Mouse (Mus musculus): ENCODE measurements around the gene Usp37. TPM values are rescaled to one million over a fixed set of nuclear protein-coding genes. Genes with fewer than 3 reads are reported as not detected.

The Usp37 gene
- polyA plus RNA-seq, 1 experiment from 2014 or later = 33.2 TPM

DNA sequence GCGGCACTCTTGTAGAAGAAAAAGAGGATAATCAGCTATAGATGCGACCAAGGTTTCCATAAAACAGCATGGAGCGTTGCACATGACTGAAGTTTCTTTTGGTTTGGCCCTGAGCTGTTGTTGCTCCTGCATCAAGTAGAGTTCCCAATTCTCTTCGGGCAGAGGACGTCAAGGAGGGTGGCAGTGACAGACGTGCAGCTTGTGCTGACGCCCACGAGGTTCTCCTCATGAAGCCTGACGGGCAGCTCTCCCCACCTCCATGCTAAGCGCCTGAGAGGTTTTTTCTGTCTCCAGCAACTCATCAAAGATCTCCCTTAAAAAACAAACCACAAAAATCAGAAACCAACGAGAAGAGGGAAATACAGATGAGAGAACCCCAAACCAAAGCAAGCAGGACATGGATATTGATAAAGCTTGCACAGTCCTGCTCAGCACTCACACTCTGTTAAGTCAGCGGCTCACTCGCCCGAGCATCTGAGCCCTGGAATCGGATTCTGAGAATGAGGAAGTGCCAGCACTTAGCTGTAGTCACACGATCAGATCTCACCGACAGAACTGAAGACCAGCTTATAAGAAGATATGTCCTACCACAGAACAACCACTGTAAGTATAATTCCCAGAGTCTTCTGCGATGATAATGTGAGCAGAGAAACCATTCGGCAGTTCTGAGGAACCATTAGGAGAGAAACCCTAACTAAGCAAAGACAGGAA, 104.8 kb downstream of the Usp37 start:
- no peaks in the 10 kb centered on the region for H3K4me1 ChIP-seq
- H3K9me3 ChIP-seq (replicated peaks) = no peaks in the 10 kb centered on the region
- H3K27ac ChIP-seq = no peak overlapping the region
- WGBS = 89% methylated on average over 19 of the region's 19 CpGs
- H3K4me2 ChIP-seq = no peak overlapping the region
- H3K9ac ChIP-seq = no peak overlapping the region
- peaks cover 91% of the 10 kb centered on the region for H3K36me3 ChIP-seq
- H3K4me3 ChIP-seq (replicated peaks) = no peak overlapping the region
- no peak for ATAC-seq (replicated peaks; ENCODE audit: low FRiP score)
- H3K27me3 ChIP-seq = no peaks in the 10 kb centered on the region

DNA sequence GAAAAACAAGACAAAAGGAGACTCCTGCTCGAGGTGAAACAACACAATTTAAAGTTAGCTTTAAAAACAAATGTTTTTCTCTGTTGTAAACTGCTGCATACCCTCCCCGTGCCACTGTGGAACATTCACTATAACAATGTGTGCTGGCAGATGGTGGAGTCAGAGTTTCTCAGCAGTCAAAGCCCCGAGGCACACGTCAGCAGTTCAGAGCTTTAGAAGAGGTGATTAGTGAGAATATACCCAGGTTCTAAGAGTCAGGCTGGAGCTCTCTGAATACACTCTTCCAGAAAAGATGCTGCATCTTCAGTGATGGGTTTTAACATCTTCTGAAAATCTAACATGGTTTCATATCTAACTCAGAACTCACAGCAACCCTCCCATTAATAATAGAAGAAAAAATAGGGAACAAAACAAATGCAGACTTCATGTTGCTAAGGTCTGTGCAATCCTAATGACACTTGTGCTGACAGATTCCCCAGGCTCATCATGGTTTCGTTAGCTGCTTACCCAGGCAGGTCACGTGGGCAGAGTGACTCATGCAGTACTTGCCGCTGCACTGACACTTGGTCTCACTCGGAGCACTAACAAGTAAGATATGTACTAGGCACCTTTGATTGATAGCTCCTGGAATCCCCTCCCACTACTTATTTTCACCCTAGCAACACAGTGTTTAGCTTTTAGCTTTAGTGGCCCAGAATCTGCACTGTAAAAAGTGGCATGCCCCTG, 106.2 kb downstream of the Usp37 start:
- Histone ChIP-seq H3K27me3 (no peaks in the 10 kb centered on the region), H3K9ac (no peak overlapping the region), H3K36me3 (peaks cover 92% of the 10 kb centered on the region), H3K9me3 (replicated peaks) (no peaks in the 10 kb centered on the region), H3K27ac (no peak overlapping the region), H3K4me3 (replicated peaks) (no peak overlapping the region), H3K4me1 (no peaks in the 10 kb centered on the region), H3K4me2 (no peak overlapping the region)
- 71% methylated on average over 8 of the region's 8 CpGs for WGBS
- no peak for ATAC-seq (replicated peaks; ENCODE audit: low FRiP score)

DNA sequence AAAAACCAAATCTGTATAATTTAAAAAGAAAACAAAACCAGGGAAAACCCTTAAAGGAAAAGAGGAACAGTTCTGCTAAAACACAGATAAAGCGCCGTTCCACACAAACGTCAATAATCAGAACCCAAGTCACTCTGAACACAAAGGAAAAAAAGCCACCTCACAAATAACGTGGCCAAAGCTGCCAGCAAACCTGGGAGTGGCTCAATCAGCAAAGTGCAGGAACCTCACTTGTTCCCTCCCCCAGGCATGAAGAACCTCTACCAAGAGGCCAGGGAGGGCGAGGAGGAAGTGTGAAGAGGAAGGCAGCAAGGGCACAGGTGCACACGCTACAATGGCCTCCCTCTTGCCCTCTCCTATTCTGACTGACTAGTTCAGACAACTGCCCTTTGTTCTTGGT, 108.5 kb downstream of the Usp37 start:
- Histone ChIP-seq H3K4me1 (peaks cover 5% of the 10 kb centered on the region; the same call in 1 of the 2 replicates), H3K27me3 (no peaks in the 10 kb centered on the region), H3K9me3 (replicated peaks) (no peaks in the 10 kb centered on the region), H3K4me2 (no peak overlapping the region), H3K9ac (no peak overlapping the region), H3K36me3 (peaks cover 74% of the 10 kb centered on the region), H3K4me3 (replicated peaks) (no peak overlapping the region), H3K27ac (no peak overlapping the region)
- 84% methylated on average over 6 of the region's 6 CpGs for WGBS
- ATAC-seq (replicated peaks; ENCODE audit: low FRiP score) = no peak

DNA sequence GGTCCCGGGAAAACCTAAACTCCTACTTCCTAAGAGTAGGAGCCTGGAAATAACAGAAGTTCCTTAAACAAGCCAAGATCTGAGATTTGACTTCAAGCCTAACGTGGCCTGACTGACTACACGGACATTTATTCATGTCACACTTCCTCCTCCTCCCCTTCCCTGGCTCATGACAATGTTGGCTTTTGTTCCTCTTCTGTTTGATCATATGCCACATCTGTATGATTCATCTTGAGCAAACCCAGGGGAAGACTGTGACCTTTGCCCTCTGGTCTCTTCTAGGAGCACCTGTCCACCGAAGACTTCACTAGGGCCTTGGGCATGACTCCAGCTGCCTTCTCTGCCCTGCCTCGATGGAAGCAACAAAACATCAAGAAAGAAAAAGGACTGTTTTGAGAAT, 109.5 kb downstream of the Usp37 start:
- no peaks in the 10 kb centered on the region for H3K27me3 ChIP-seq
- H3K4me2 ChIP-seq = no peak overlapping the region
- peaks cover 5% of the 10 kb centered on the region; the same call in 1 of the 2 replicates for H3K4me1 ChIP-seq
- H3K36me3 ChIP-seq = peaks cover 64% of the 10 kb centered on the region
- 50% methylated on average over 5 of the region's 5 CpGs for WGBS
- ATAC-seq (replicated peaks; ENCODE audit: low FRiP score) = no peak
- H3K9ac ChIP-seq = no peak overlapping the region
- no peaks in the 10 kb centered on the region for H3K9me3 ChIP-seq (replicated peaks)
- no peak overlapping the region for H3K27ac ChIP-seq
- H3K4me3 ChIP-seq (replicated peaks) = no peak overlapping the region

DNA sequence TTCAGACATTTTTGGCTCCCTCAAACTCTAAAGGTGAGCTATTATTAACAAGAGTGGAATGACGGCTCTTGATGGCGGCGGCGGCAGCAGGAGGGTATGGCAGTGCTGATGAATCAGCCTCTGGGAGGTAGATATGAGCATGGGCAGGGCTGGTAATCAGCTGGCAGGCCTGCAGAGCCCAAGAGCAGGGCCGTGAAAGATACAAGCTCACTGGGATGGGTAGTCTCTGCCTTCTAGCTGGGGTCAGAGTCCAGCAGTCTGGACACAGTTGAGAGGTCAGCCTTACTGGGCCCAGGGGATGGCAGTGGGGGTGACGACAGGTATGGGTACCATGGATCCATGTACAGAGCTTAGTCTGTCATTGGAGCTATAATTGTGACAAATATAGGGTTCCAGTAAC, 110.9 kb downstream of the Usp37 start:
- no peak overlapping the region for H3K4me3 ChIP-seq (replicated peaks)
- H3K27me3 ChIP-seq = no peaks in the 10 kb centered on the region
- no peak overlapping the region for H3K9ac ChIP-seq
- no peak overlapping the region for H3K4me2 ChIP-seq
- WGBS = 83% methylated on average over 6 of the region's 6 CpGs
- H3K36me3 ChIP-seq = peaks cover 50% of the 10 kb centered on the region
- no peak for ATAC-seq (replicated peaks; ENCODE audit: low FRiP score)
- peaks cover 5% of the 10 kb centered on the region; the same call in 1 of the 2 replicates for H3K4me1 ChIP-seq
- no peak overlapping the region for H3K27ac ChIP-seq
- no peaks in the 10 kb centered on the region for H3K9me3 ChIP-seq (replicated peaks)

DNA sequence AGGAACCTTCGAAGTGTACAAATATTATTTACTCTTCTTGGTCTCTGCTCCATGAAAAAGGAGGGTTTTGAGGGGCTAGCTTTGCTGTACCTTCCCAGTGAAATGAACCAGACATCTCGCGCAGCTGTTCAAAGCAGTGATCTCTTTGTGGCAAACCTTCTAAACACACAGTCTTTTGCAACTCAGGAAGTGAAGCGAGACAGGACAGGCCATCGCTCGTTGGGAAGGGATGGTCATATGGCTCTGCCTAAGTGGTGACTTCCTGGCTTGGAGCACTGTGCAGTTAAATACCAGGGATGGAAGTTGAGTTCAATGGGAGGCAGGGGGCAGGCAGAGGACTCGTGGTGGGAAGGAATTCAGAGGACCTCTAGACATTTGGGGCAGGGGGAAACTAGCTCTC, 118.2 kb downstream of the Usp37 start:
- H3K4me2 ChIP-seq = no peak overlapping the region
- no peak overlapping the region for H3K9ac ChIP-seq
- no peaks in the 10 kb centered on the region for H3K36me3 ChIP-seq
- no peak overlapping the region for H3K4me3 ChIP-seq (replicated peaks)
- peaks cover 5% of the 10 kb centered on the region; the same call in 1 of the 2 replicates for H3K4me1 ChIP-seq
- no peaks in the 10 kb centered on the region for H3K9me3 ChIP-seq (replicated peaks)
- ATAC-seq (replicated peaks; ENCODE audit: low FRiP score) = no peak
- no peaks in the 10 kb centered on the region for H3K27me3 ChIP-seq
- 65% methylated on average over 7 of the region's 7 CpGs for WGBS
- H3K27ac ChIP-seq = no peak overlapping the region

DNA sequence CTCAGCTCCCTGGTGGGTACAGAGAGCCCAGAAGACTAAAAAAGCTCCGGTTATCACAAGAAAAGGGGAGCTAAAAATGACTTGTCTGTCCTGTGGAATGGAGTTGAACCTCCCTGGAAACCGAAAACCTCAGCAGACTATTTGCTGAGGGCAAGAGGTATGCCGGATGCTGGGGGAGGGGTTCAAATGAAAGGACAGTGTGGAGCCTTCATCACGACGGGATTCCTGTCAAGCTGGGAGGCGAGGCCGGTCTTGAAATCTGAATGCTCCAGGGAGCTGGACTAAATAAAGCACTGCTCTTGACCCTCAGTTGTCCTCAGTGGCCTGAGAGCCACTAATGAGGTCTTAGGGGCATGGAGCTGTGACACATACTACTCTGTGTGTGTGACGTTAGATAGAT, 120.9 kb downstream of the Usp37 start:
- no peak overlapping the region for H3K4me2 ChIP-seq
- no peak for ATAC-seq (replicated peaks; ENCODE audit: low FRiP score)
- H3K27ac ChIP-seq = no peak overlapping the region
- H3K36me3 ChIP-seq = no peaks in the 10 kb centered on the region
- no peak overlapping the region for H3K9ac ChIP-seq
- WGBS = 41% methylated on average over 8 of the region's 8 CpGs
- H3K4me3 ChIP-seq (replicated peaks) = no peak overlapping the region
- H3K4me1 ChIP-seq = peaks cover 20% of the 10 kb centered on the region
- no peaks in the 10 kb centered on the region for H3K9me3 ChIP-seq (replicated peaks)
- H3K27me3 ChIP-seq = no peaks in the 10 kb centered on the region

DNA sequence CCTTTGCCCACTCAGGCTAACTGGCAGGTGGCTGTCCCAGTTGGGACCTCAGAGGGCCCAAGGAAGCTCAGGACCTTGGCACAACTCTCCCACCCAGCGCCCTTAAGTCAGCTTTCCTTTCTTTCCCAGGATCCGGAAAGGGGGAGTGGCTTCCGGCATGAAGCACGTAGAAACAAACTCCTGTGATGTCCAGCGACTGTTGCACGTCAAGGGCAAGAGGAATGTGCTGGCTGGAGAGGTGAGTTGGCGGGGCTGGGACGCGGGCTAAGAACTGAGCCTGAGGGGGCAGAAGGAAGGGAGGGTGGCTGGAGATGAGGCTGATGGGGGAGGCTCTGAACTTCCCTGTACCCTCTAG, 124.7 kb downstream of the Usp37 start:
- no peak for ATAC-seq (replicated peaks; ENCODE audit: low FRiP score)
- peaks cover 31% of the 10 kb centered on the region for H3K4me1 ChIP-seq
- no peaks in the 10 kb centered on the region for H3K9me3 ChIP-seq (replicated peaks)
- no peak overlapping the region for H3K4me3 ChIP-seq (replicated peaks)
- WGBS = 60% methylated on average over 9 of the region's 9 CpGs
- no peaks in the 10 kb centered on the region for H3K36me3 ChIP-seq
- H3K4me2 ChIP-seq = no peak overlapping the region
- no peak overlapping the region for H3K9ac ChIP-seq
- H3K27me3 ChIP-seq = no peaks in the 10 kb centered on the region
- H3K27ac ChIP-seq = 0 out of 2 replicates have a peak overlapping the region, but pooled peaks have one; percentile 10

DNA sequence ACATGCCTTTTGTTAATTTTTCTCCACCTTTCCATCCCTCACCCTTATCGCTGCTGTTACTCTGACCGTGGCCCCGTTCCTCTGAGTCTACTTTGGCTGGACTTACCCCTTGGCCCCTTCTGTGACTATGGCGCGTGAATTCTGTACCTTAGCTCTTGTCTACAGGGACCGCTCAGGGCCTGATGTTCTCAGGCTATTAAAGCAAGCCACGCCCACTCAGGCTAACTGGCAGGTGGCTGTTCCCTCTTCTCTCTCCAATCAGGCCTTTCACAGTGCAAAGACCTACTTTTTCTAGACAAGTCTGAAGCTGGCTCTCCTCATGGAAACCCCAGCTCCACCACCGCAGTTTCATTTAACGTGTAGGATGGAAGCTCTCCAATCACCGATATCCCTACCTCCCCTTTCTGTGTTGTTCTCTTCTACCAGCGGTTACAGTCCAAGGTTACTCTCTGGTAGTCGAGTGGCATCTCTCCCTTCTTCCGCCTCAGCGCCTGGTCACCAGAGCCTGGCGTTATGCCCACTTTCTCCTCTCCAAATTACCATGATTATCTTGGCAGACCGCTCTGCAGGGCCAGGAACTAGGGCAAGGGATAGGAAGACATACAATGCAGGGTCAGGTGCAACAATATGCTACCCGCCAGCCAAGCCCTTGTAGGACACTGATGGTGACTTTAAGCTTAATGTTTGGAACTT, 125.2 kb downstream of the Usp37 start:
- Histone ChIP-seq H3K36me3 (no peaks in the 10 kb centered on the region), H3K4me1 (peaks cover 31% of the 10 kb centered on the region)

DNA sequence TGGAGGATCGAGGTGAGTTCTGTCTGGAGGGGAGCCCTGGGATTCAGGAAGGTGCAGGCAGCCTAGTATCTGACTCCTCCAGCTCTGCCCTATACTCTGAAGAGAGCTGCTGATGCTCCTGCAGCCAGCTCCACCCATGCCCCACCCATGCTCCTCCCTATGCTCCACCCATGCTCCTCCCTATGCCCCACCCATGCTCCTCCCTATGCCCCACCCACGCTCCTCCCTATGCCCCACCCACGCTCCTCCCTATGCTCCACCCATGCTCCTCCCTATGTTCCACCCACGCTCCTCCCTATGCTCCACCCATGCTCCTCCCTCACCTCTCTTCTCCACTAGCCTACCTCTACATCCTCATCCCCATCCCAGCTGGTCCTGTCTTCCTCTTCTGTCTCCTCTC, 128.9 kb downstream of the Usp37 start:
- no peak overlapping the region for H3K4me3 ChIP-seq (replicated peaks)
- peak; percentile 70 for ATAC-seq (replicated peaks; ENCODE audit: low FRiP score)
- WGBS = 42% methylated on average over 4 of the region's 4 CpGs
- H3K4me1 ChIP-seq = peaks cover 26% of the 10 kb centered on the region
- H3K4me2 ChIP-seq = no peak overlapping the region
- no peaks in the 10 kb centered on the region for H3K9me3 ChIP-seq (replicated peaks)
- H3K27ac ChIP-seq = no peak overlapping the region
- H3K27me3 ChIP-seq = no peaks in the 10 kb centered on the region
- no peaks in the 10 kb centered on the region for H3K36me3 ChIP-seq
- no peak overlapping the region for H3K9ac ChIP-seq

More for the DNA sequence above, 125.2 kb downstream of the Usp37 start:
- Histone ChIP-seq H3K4me2 (no peak overlapping the region), H3K27ac (0 out of 2 replicates have a peak overlapping the region, but pooled peaks have one; percentile 10), H3K4me3 (replicated peaks) (no peak overlapping the region), H3K27me3 (no peaks in the 10 kb centered on the region), H3K9me3 (replicated peaks) (no peaks in the 10 kb centered on the region), H3K9ac (no peak overlapping the region)
- WGBS = 68% methylated on average over 17 of the region's 17 CpGs
- no peak for ATAC-seq (replicated peaks; ENCODE audit: low FRiP score)

DNA sequence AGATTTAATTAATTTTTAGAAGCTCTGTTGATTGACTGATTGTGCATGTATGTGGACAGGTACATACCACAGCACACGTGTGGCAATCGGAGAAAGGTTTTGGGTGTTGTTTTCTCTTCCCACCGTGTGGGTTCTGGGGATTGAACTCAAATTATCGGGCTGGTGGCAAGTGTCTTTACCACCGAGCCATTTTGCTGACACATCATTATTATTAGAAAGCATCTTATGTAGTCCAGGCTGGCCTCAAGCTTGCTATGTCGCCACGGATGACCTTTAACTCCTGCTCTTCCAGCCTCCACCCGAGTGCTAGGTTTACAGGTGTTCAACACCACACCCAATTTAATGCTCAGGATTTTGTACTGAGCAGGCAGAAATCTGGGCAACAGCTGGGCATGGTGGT, 131.4 kb downstream of the Usp37 start:
- Histone ChIP-seq H3K4me2 (no peak overlapping the region), H3K27me3 (no peaks in the 10 kb centered on the region), H3K4me1 (peaks cover 20% of the 10 kb centered on the region), H3K27ac (no peak overlapping the region), H3K9ac (no peak overlapping the region), H3K4me3 (replicated peaks) (no peak overlapping the region), H3K36me3 (no peaks in the 10 kb centered on the region), H3K9me3 (replicated peaks) (no peaks in the 10 kb centered on the region)
- no peak for ATAC-seq (replicated peaks; ENCODE audit: low FRiP score)
- 85% methylated on average over 8 of the region's 8 CpGs for WGBS

DNA sequence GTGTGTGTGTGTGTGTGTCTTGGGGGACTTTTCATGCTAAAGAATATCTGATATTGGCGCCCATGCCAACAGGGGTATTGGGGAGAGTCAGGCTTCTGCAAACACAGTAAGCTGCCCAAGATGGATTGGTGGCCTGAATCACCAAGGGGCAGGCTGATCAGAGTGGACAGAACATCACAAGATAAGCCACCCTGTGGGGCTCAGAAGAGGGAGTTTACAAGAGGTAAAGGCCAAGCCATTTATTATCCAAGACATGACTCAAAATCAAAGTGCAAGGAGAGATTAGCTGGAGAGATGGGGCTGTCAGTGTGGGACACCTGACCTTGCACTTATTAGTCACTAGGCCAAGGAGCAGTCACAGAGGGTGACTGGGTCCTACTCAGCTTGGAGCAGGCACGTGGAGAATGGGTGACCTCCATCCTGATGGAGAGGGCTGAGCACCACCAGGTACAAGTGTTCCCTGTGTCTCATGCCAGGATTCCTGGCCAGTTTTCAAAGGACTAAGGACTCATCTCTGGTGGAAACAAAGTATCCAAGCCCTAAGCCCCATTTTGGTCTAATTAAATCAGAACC, 132.2 kb downstream of the Usp37 start:
- Histone ChIP-seq H3K36me3 (no peaks in the 10 kb centered on the region), H3K27me3 (no peaks in the 10 kb centered on the region), H3K4me3 (replicated peaks) (no peak overlapping the region), H3K4me2 (no peak overlapping the region), H3K9ac (no peak overlapping the region), H3K9me3 (replicated peaks) (no peaks in the 10 kb centered on the region), H3K4me1 (peaks cover 20% of the 10 kb centered on the region), H3K27ac (no peak overlapping the region)
- 55% methylated on average over 2 of the region's 2 CpGs for WGBS
- ATAC-seq (replicated peaks; ENCODE audit: low FRiP score) = no peak

Data from kidney, embryonic 15.5 days (tissue).